Mouse (Mus musculus): ENCODE results near the gene Gm3642.
"Not testable (repeated sequence)": the region's sequence is repeated elsewhere in the genome, so short reads cannot be mapped to it uniquely, and the experiment has no call there.

Gm3642 gene

DNA sequence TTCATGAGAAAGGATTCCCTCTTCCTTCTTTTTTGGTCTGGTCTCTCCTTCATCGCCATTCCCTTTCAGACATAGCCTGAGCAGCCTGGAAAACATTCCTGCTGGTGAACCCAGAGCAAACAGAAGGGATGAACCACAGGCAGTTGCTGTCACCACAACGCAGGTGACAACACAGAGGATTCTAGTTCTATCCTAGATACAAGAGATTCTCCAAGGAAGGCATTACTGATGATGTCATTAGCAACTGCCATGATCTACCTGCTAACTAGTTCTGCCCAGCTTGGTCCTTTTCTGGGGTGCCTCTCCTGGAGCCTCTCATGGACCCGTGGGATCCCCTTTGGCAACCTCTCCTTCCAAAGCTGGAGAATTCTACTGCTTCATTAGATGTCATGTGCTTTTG is at the start of gene Gm3642:
Gene Gm3642 (minus strand): TSS at position 101 of the 400 bp plus-strand sequence.
- not testable (repeated sequence) for DNase-seq (ENCODE audit: low spot score)

GRCm38 (mm10) chr14:6889521-6890012 is 49.5 kb upstream of the Gm3642 start, which contains the start of gene Gm3667:
Gene Gm3667 (minus strand): TSS chr14:6889962.
- DNase-seq (ENCODE audit: low spot score) = not testable (repeated sequence)

GRCm38 (mm10) chr14:6888811-6889210 is 48.7 kb upstream of the Gm3642 start:
- not testable (repeated sequence) for DNase-seq (ENCODE audit: low spot score)

GRCm38 (mm10) chr14:6823297-6823696 is 16.8 kb downstream of the Gm3642 start:
- DNase-seq (ENCODE audit: low spot score) = not testable (repeated sequence)

Data from yolk sac, embryonic 10.5 days (tissue).